Mouse (Mus musculus) spleen, postnatal 36 days (tissue): ENCODE measurements around the gene Trabd2b.

ENCODE experiments used
- DNase-seq, 2 experiments: peaks; one replicate each; pipeline ENCODE4 v3.0.0; 2022; ENCODE audit warnings: low spot score in 2 of 2, mixed read lengths in 1 of 2

Gene Trabd2b

GRCm38 (mm10) chr4:114494035-114494434 lies 87.5 kb downstream of the Trabd2b start:
- no peak for DNase-seq

GRCm38 (mm10) chr4:114495688-114496426 lies 89.3 kb downstream of the Trabd2b start:
- no peak for DNase-seq

- no peak for DNase-seq
Observed at GRCm38 (mm10) chr4:114499650-114500049, 93.1 kb downstream of the Trabd2b start.

- no peak for DNase-seq
Observed at GRCm38 (mm10) chr4:114500317-114500716, 93.8 kb downstream of the Trabd2b start.

- DNase-seq: no peak
Observed at GRCm38 (mm10) chr4:114501048-114501447, 94.5 kb downstream of the Trabd2b start.

- DNase-seq: no peak
Observed at GRCm38 (mm10) chr4:114501611-114502010, 95.1 kb downstream of the Trabd2b start.

- DNase-seq: no peak
Observed at GRCm38 (mm10) chr4:114504227-114505041, 97.9 kb downstream of the Trabd2b start.

- no peak for DNase-seq
Observed at GRCm38 (mm10) chr4:114509601-114510000, 103.1 kb downstream of the Trabd2b start.

GRCm38 (mm10) chr4:114511649-114512048 lies 105.1 kb downstream of the Trabd2b start:
- no peak for DNase-seq

GRCm38 (mm10) chr4:114513149-114513548 lies 106.6 kb downstream of the Trabd2b start:
- DNase-seq: no peak

GRCm38 (mm10) chr4:114515330-114515771 lies 108.8 kb downstream of the Trabd2b start:
- no peak for DNase-seq

- DNase-seq: no peak
Observed at GRCm38 (mm10) chr4:114516651-114517050, 110.1 kb downstream of the Trabd2b start.

- DNase-seq: no peak
Observed at GRCm38 (mm10) chr4:114518061-114518460, 111.5 kb downstream of the Trabd2b start.

GRCm38 (mm10) chr4:114518571-114518970 lies 112.0 kb downstream of the Trabd2b start:
- DNase-seq: no peak

GRCm38 (mm10) chr4:114519321-114519720 lies 112.8 kb downstream of the Trabd2b start:
- DNase-seq: no peak

GRCm38 (mm10) chr4:114519966-114520365 lies 113.4 kb downstream of the Trabd2b start:
- DNase-seq: no peak

GRCm38 (mm10) chr4:114523335-114524188 lies 117.0 kb downstream of the Trabd2b start:
- DNase-seq: no peak

- DNase-seq: no peak
Observed at GRCm38 (mm10) chr4:114531591-114531990, 125.1 kb downstream of the Trabd2b start.

- no peak for DNase-seq
Observed at GRCm38 (mm10) chr4:114533894-114534754, 127.6 kb downstream of the Trabd2b start.

GRCm38 (mm10) chr4:114537376-114537974 lies 131.0 kb downstream of the Trabd2b start:
- DNase-seq: no peak
